Mouse (Mus musculus): ENCODE measurements around the gene Car10.

- TF ChIP-seq MAFK (IDR thresholded peaks at IDR 0.05; ENCODE audit: borderline replicate concordance, low read depth, low read length) (no peak), POLR2A (IDR thresholded peaks at IDR 0.05; ENCODE audit: control insufficient read depth in 1 of 2, insufficient read depth in 1 of 2, low read depth in 1 of 2, low read length in 2 of 2, poor library complexity in 1 of 2) (no peak), USF2 (IDR thresholded peaks at IDR 0.05; ENCODE audit: borderline replicate concordance in 1 of 2, insufficient read depth in 1 of 2, low read depth in 1 of 2, low read length in 2 of 2) (no peak), KAT2A (conservative IDR thresholded peaks at IDR 0.05; ENCODE audit: low read depth, low read length) (no peak), CTCF (IDR thresholded peaks at IDR 0.05 in 2 of 3, conservative IDR thresholded peaks at IDR 0.05 in 1 of 3; ENCODE audit: control insufficient read depth in 1 of 3, insufficient read depth in 1 of 3, low read depth in 2 of 3, low read length in 3 of 3, poor library complexity in 1 of 3, severe bottlenecking in 1 of 3) (no peak), EP300 (IDR thresholded peaks at IDR 0.05; ENCODE audit: low read depth in 1 of 2, low read length in 2 of 2) (no peak), MEF2A (IDR thresholded peaks at IDR 0.05; ENCODE audit: extremely low read depth, insufficient replicate concordance, low read depth, low read length, poor library complexity, severe bottlenecking) (no peak), GATA1 (IDR thresholded peaks at IDR 0.05; ENCODE audit: low read depth, low read length) (no peak), CHD1 (IDR thresholded peaks at IDR 0.05; ENCODE audit: low read depth, low read length) (no peak), MYC (IDR thresholded peaks at IDR 0.05; ENCODE audit: low read depth, low read length) (no peak), ETS1 (IDR thresholded peaks at IDR 0.05; ENCODE audit: low read depth, low read length) (no peak), SMC3 (IDR thresholded peaks at IDR 0.05; ENCODE audit: low read depth, low read length) (no peak)
These were observed 492.8 kb downstream of the Car10 start for GRCm38 (mm10) chr11:93590652-93591051.

All from MEL (cell line).